Mouse (Mus musculus): ENCODE measurements at regions not wholly inside any gene's neighbourhood (a gene's known extent, or its start where the extent isn't known, plus 50 kb on each side); places are given as distances from the start of the nearest gene placed in this dataset.

DNA sequence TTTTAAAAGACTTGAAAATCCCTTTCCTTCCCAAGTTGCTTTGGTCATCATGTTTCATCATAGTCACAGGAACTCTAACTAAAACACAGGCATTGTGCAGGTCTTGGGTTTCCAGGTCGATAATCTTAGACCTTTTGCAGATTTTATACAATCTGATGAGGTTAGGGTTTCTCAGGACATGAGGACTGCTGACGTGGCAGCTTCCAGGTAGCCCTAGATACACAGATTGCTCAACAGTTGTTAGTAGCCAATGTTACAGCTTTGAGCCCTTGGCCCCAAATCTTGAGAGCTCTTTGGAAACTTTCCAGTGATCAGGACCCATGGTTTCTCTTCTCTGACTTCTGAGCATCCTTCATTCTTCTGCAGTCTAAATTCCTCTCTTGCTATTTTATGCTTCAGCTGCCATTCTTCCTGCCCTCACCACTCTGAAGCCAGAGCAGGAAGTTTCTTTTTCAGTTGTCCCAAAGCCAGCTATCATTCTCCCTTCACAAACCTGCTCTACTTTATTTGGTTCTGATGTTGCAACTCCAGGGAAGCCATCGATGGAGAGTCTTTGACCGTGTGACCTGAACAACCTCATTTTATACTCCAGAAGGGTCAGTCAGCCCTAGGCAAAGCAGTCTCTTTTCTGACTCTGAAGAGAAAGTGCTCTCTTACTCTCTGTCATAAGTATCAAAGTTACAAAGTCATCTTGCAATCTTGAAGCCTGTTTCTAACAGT, 71.3 kb upstream of the A1bg start:
- no peak for DNase-seq (ENCODE audit: low spot score)

DNA sequence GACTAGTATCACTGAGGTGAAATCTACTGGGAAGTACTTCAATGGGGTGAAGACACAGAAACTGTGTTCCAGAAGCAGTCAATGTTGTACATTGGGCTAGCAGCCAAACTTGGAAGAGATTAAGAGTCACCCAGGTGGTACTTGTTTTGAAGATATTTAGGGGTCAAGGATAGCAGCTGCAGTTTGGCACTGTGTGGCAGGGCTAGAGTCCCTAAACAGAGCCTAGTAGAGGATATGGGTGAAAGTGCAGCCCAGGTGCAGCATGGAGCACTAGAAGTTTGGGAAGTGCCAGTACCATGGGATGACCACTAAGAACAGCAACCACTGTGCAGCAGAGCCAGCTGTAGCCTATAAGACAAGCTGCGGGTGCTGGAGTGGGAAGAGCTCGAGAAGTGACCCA, 70.6 kb upstream of the A1bg start:
- DNase-seq (ENCODE audit: low spot score), result no peak

DNA sequence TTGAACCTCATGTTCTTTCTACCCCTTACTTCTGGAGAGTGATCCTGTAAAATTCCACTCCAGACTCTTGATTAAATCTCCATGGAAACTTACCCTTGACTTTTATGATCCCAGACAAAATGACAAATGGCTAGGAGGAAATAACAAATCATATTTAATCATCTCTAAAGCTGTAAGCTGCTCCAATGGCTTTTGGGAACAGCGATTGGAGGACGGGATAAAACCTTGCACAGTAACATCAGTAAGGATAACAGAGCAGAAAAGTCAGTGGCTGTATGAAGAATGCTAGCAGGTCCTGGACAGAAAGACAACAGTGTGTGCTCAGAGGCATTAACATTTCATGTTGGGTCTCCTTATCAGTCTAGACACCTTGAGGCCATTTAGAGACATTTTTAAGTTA, 59.8 kb upstream of the A1bg start:
- no peak for DNase-seq (ENCODE audit: low spot score)
